In genomic region chr16:34483716-34484115, GRCm38 (mm10) we compare ENCODE assay signal across 13 mouse cellular contexts.
"Had no signal": no experiment of that assay in that cellular context is flagged by ENCODE, and none has a peak within 500 bp of the region (broad histone marks: within the 10 kb centered on the region; RNA-seq: fewer than 3 reads in every experiment).

No protein-coding gene starts in this region.

- DNase-seq: kidney, adult 9 months; kidney, postnatal 10 days; kidney, postnatal 4 days; lung, postnatal 14 days; right cerebral cortex, postnatal 14 days; thymus, adult 2 months; thymus, postnatal 25 days had no signal

- H3K9ac ChIP-seq: limb, embryonic 15.5 days; liver, embryonic 12.5 days; lung, embryonic 15.5 days; midbrain, embryonic 13.5 days; stomach, embryonic 15.5 days had no signal

- ATAC-seq: liver, embryonic 12.5 days; midbrain, embryonic 13.5 days had no signal

- H3K9me3 ChIP-seq: limb, embryonic 15.5 days; liver, embryonic 12.5 days; lung, embryonic 15.5 days; midbrain, embryonic 13.5 days; stomach, embryonic 15.5 days had no signal

- H3K4me1 ChIP-seq: liver, embryonic 12.5 days; stomach, embryonic 15.5 days had no signal

- H3K27me3 ChIP-seq: limb, embryonic 15.5 days; liver, embryonic 12.5 days; lung, embryonic 15.5 days; midbrain, embryonic 13.5 days; stomach, embryonic 15.5 days had no signal

- H3K27ac ChIP-seq: layer of hippocampus, adult 2 months; limb, embryonic 15.5 days; liver, embryonic 12.5 days; lung, embryonic 15.5 days; midbrain, embryonic 13.5 days; stomach, embryonic 15.5 days had no signal

- H3K4me3 ChIP-seq: layer of hippocampus, adult 2 months; limb, embryonic 15.5 days; liver, embryonic 12.5 days; lung, embryonic 15.5 days; midbrain, embryonic 13.5 days; stomach, embryonic 15.5 days had no signal

- H3K36me3 ChIP-seq: limb, embryonic 15.5 days; liver, embryonic 12.5 days; lung, embryonic 15.5 days; midbrain, embryonic 13.5 days; stomach, embryonic 15.5 days had no signal

- H3K4me2 ChIP-seq: limb, embryonic 15.5 days; liver, embryonic 12.5 days; lung, embryonic 15.5 days; midbrain, embryonic 13.5 days; stomach, embryonic 15.5 days had no signal
